Mouse (Mus musculus): ENCODE results near the gene Gm10999. TPM values are rescaled to one million over a fixed set of nuclear protein-coding genes. Genes with fewer than 3 reads are reported as not detected.

Gene Gm10999
- polyA plus RNA-seq (2017; shearing (Covaris generic)), result not detected

GRCm38 (mm10) chr8:129131561-129131960 lies at the start of gene Gm10999:
Gene Gm10999 (minus strand): TSS chr8:129131661.

Other genes starting within 250 kb of the Gm10999 start
- under 1 TPM; 0.17 to 0.44 TPM for gene Ccdc7a, start 66.1 kb downstream of the Gm10999 start, polyA plus RNA-seq (2017; shearing (Covaris generic))
- gene Ccdc7b, start 64.5 kb downstream of the Gm10999 start, polyA plus RNA-seq (2017; shearing (Covaris generic)), result not detected
- gene 2610044O15Rik8, start 102.7 kb upstream of the Gm10999 start, polyA plus RNA-seq (2017; shearing (Covaris generic)), result 10 to 100 TPM; 21.8 to 23.5 TPM